Mouse (Mus musculus) E14TG2a.4 (cell line): ENCODE measurements around the gene Myo1d.

ENCODE experiments used
- CTCF ChIP-seq: conservative IDR thresholded peaks from 2 replicates; pipeline ENCODE4 v1.5.1; 2014; ENCODE audit warnings: low read length
- NANOG ChIP-seq: IDR thresholded peaks from 2 replicates; pipeline ENCODE4 v1.6.1; 2014; ENCODE audit warnings: borderline replicate concordance, low read length, mixed read lengths

DNA sequence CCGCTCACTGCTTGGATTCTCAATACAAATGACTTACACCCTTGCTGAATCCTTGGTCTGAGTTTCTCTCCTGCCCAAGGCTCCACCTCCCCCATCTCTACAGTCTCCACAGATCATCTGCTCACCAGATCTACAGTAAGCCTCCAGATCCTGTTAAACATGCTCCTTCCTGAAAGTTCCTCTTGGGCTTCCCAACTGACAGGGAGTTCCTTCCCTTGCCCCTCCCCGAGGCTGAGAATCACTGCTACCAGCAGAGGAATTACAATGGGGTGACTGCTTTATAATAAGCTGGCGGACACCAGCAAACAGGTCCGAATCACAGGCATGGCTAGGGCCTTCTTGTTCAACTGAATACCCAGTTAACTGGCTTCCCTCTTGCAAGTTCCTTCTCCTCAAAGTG is 256.4 kb downstream of the Myo1d start:
- no peak for TF ChIP-seq NANOG
- TF ChIP-seq CTCF: no peak
